Mouse (Mus musculus) forebrain, embryonic 10.5 days (tissue): Measurements from ENCODE around the gene Dmd. TPM values are rescaled to one million over a fixed set of nuclear protein-coding genes. Genes with fewer than 3 reads are reported as not detected.
"Not testable (repeated sequence)": the region's sequence is repeated elsewhere in the genome, so short reads cannot be mapped to it uniquely, and the experiment has no call there.

Experiments used
- DNase-seq: peaks from one replicate; pipeline ENCODE4 v3.0.0-alpha.2; 2017; ENCODE audit warnings: low spot score; ENCODE audit errors: extremely low spot score
- H3K27ac ChIP-seq: fragments of 300-500 bp; sonication (generic); 2 replicates; pipeline ENCODE4 v1.5.1; 2016; ENCODE audit warnings: mild to moderate bottlenecking
- H3K27me3 ChIP-seq: fragments of 300-500 bp; sonication (generic); 2 replicates; pipeline ENCODE4 v1.6.1; 2016; ENCODE audit warnings: mild to moderate bottlenecking; ENCODE audit not compliant: poor library complexity, severe bottlenecking
- H3K36me3 ChIP-seq: fragments of 300-500 bp; sonication (generic); replicated peaks from 2 replicates; pipeline ENCODE4 v1.6.1; 2016; ENCODE audit warnings: mild to moderate bottlenecking, moderate library complexity
- H3K4me1 ChIP-seq: fragments of 300-500 bp; sonication (generic); 2 replicates; pipeline ENCODE4 v1.6.1; 2016
- H3K4me3 ChIP-seq: fragments of 300-500 bp; sonication (generic); 2 replicates; pipeline ENCODE4 v1.5.1; 2016; ENCODE audit warnings: mild to moderate bottlenecking, moderate library complexity
- H3K9me3 ChIP-seq: fragments of 300-500 bp; sonication (generic); 2 replicates; pipeline ENCODE4 v1.6.1; 2016; ENCODE audit warnings: mild to moderate bottlenecking, moderate library complexity
- WGBS: fragments of 180-500 bp; shearing (Covaris S2); methylation state at CpG from one replicate; pipeline ENCODE4 v1.1.7; 2016; 5-methylcytosine and 5-hydroxymethylcytosine counted together
- polyA plus RNA-seq: library from polyadenylated mRNA; unstranded; fragments of >200 nt; fragmentation: Nextera tagmentation; extraction: Ambion mirVana; gene quantifications from 2 replicates; pipeline ENCODE4 v1.2.1, GENCODE M21; 2016

Dmd gene
- polyA plus RNA-seq, 1 experiment from 2014 or later: 17.0 TPM

DNA sequence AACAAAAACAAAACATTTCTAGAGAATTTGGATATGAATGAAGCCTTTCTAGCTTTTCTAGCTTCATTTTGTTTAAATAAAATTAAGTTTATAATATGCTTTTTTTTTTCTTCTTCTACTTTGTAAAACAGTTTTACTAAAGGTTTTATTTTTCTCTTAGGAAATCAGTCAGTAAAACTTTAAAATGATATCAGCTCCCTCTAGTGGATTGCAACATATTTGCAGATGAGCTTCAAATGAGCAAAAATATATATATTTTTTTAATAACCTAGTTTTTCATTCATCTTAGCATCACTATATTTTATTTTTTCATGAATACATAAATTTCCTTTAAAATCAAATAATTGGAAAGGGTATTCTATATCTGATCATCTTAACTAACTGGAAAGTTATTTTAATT lies 838.7 kb downstream of the Dmd start:
- no peak for DNase-seq
- Histone ChIP-seq H3K4me1 (no peaks in the 10 kb centered on the region), H3K36me3 (no peaks in the 10 kb centered on the region), H3K4me3 (no peak overlapping the region), H3K9me3 (no peaks in the 10 kb centered on the region), H3K27ac (no peak overlapping the region), H3K27me3 (no peaks in the 10 kb centered on the region)

DNA sequence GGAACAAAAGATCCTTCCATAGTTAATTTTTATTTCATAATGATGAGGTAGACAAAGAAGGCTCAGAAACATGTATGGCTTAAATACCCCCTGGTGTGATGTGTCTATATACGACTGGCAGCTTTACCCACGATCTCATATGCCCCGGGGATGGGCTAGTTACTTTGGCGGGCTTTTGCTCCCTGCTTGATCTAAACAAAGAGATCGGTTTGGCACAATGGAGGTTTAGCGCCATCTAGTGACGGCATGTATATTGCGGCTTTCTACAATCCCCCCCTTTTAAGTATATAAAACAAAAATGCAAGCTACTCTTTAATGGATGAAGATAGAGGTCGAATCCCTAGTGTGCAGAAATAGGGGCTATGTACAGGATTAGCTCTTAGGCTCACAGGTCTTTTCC lies 918.8 kb downstream of the Dmd start:
- H3K9me3 ChIP-seq, H3K36me3 ChIP-seq, DNase-seq, H3K27ac ChIP-seq, H3K4me3 ChIP-seq, H3K27me3 ChIP-seq, H3K4me1 ChIP-seq: not testable (repeated sequence)
- WGBS: 55% methylated on average over 9 of the region's 9 CpGs

DNA sequence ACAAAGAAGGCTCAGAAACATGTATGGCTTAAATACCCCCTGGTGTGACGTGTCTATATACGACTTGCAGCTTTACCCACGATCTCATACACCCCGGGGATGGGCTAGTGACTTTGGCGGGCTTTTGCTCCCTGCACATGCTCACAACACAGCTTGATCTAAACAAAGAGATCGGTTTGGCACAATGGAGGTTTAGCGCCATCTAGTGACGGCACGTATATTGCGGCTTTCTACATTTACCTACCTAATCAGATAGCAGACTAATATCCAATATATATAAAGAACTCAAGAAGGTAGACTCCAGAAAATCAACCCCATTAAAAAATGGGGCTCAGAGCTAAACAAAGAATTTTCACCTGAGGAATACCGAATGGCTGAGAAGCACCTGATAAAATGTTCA lies 926.7 kb downstream of the Dmd start:
- not testable (repeated sequence) for H3K4me3 ChIP-seq, DNase-seq, H3K27ac ChIP-seq, H3K27me3 ChIP-seq, H3K36me3 ChIP-seq, H3K4me1 ChIP-seq
- WGBS: 86% methylated on average over 11 of the region's 11 CpGs
- H3K9me3 ChIP-seq: peaks cover 11% of the 10 kb centered on the region; the same call in 1 of the 2 replicates

DNA sequence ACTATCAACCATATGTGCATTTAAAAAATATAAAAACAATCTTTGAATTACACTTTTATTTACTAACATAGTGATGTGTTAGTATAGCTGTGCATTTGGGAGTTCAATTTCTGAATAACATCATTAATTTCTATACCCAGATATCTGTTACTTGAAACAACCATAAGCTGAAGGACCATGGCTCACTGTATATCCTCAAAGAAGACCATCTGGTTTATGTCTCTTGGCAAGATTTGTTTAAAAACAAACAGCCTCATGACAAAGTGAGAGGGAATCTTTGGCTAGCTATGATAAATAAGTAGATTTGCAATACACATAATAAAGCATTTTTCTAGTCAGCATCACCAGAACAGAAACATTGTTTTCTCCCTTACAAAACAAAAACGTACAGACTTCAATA lies 1027.2 kb downstream of the Dmd start:
- no peaks in the 10 kb centered on the region for H3K27me3 ChIP-seq
- H3K36me3 ChIP-seq: no peaks in the 10 kb centered on the region
- H3K4me3 ChIP-seq: no peak overlapping the region
- no peaks in the 10 kb centered on the region for H3K9me3 ChIP-seq
- no peak for DNase-seq
- no peaks in the 10 kb centered on the region for H3K4me1 ChIP-seq
- WGBS: 79% methylated on average over 1 of the region's 1 CpGs
- no peak overlapping the region for H3K27ac ChIP-seq

DNA sequence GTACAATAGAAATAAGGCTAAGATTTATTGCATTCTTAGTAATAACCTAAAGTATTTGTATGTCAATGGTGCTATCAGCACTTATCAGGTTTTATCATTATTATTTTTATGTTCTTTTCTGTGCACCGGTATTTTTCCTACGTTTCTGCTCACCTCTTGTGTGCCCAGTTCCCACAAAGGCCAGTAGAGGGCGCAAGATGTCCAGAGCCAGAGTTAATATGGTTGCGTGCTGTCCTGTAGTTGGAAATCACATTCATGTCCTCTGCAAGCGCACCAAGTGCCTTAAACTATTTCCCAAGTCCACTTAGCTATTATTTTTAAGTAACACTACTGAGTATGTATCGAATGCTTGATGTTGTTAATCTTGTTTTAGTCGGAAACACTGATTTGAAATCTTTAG lies 1052.6 kb downstream of the Dmd start:
- H3K27me3 ChIP-seq: no peaks in the 10 kb centered on the region
- no peaks in the 10 kb centered on the region for H3K9me3 ChIP-seq
- 34% methylated on average over 7 of the region's 7 CpGs for WGBS
- H3K36me3 ChIP-seq: no peaks in the 10 kb centered on the region
- DNase-seq: peak; percentile 33
- no peak overlapping the region for H3K4me3 ChIP-seq
- no peak overlapping the region for H3K27ac ChIP-seq
- no peaks in the 10 kb centered on the region for H3K4me1 ChIP-seq

DNA sequence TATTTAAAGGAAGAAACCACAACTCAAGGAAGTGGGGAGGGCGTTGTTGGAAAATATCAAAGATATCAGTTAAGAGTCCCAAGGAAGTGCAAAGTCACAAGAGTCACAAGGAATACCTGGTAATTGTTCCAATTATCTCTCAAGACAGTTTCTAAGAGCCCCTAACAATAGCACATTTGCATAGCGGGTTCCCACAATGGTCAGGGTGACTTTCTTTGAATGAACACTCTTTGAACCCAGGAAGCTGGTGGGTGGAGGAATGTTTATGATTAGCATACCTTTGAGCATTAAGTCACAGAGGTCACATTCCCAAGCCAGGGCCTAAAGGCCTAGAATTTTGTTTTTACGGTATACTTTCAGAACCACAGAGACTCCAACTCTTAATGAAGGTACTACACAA lies 1113.8 kb downstream of the Dmd start:
- H3K27me3 ChIP-seq, H3K4me1 ChIP-seq, DNase-seq, H3K4me3 ChIP-seq, H3K9me3 ChIP-seq, H3K36me3 ChIP-seq, H3K27ac ChIP-seq: not testable (repeated sequence)
- WGBS: 92% methylated on average over 3 of the region's 3 CpGs

DNA sequence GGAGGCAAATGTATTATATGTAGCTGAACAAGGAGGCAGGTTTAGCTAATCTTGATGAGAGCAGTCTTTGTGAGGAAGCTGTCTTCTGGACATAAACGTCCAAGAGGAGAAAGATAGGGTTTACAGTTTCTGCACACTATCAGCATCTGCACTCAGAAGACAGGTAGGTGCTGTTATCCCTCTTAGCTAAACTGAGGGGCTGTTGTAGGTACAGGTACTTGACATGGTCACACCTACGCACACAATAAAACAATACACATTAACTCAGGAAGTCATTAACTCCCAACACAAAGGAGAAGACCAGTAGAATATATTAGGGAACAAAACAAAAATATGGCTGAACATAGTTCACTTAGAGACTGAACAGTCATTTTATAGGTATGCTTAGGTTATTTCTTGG lies 1217.2 kb downstream of the Dmd start:
- no peaks in the 10 kb centered on the region for H3K36me3 ChIP-seq
- H3K4me1 ChIP-seq: no peaks in the 10 kb centered on the region
- 74% methylated on average over 2 of the region's 2 CpGs for WGBS
- no peak for DNase-seq
- no peaks in the 10 kb centered on the region for H3K27me3 ChIP-seq
- H3K9me3 ChIP-seq: no peaks in the 10 kb centered on the region
- H3K4me3 ChIP-seq: no peak overlapping the region
- no peak overlapping the region for H3K27ac ChIP-seq

DNA sequence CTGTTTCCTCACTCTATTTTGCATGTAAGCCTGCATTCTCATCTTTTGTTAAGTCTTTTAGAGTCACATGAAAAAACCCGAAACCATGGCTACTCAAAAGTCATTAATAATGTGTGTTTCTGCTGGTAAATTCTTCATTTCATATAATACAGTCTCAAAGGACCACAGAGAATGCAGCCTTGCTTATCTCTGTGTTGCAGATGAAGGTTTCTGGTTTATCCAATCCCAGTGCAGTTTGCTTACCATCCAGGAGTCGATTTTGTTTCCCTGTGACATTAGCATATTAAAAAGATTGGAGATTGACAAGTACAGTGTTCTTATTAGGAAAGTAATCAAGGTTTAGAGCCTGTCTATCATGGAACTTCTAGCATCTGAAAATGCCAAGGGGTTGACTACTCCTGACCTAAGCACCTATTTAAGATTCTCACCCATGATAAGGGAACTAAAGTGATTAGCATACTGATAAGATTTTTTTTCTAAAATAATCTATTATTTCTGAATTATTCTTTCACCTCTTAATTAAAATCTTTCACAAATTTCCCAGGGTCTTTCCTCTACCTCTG lies 1292.7 kb downstream of the Dmd start:
- Histone ChIP-seq H3K27ac (no peak overlapping the region), H3K9me3 (no peaks in the 10 kb centered on the region), H3K27me3 (no peaks in the 10 kb centered on the region), H3K4me1 (no peaks in the 10 kb centered on the region), H3K36me3 (no peaks in the 10 kb centered on the region), H3K4me3 (no peak overlapping the region)
- 71% methylated on average over 2 of the region's 2 CpGs for WGBS
- DNase-seq: no peak

DNA sequence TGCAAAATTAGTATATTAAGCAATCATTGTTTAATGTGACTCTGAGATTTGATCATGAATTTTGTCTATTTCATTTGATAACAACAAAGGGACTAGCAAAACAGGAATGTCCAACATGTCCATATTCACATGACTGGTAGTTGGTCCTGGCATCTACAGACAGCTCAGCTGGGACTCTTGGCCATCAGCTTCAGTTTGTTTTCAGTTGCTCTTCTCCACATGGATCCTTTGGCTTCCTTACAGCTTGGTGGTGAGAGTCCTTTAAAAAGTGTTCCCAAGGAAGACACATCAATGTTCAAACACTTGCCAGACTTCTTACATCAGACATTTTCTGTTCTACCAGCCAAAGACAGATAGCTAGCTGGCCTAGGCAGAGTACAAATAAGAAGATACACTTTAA lies 1381.9 kb downstream of the Dmd start:
- no peak overlapping the region for H3K27ac ChIP-seq
- no peaks in the 10 kb centered on the region for H3K36me3 ChIP-seq
- no peaks in the 10 kb centered on the region for H3K27me3 ChIP-seq
- no peaks in the 10 kb centered on the region for H3K9me3 ChIP-seq
- no peak for DNase-seq
- no peak overlapping the region for H3K4me3 ChIP-seq
- H3K4me1 ChIP-seq: no peaks in the 10 kb centered on the region

DNA sequence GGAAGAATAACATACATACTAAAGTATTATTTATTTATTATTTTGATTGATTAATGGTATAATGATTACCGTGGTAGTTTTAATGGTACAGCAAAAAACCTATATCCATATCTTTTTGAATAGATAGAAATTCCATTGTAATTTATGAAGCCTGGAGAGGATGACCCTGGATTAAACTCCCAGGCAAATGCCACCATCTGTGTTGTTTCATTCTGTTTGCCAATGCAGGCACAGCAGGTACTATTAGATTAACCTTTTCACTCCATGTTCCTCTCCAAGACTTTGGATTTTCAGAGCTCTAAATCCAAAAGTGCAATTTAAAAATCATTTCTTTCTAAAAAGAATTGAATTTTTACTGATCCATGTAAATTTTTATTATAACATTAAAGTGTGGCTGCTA lies 1383.5 kb downstream of the Dmd start:
- WGBS: 78% methylated on average over 1 of the region's 1 CpGs
- Histone ChIP-seq H3K4me3 (no peak overlapping the region), H3K4me1 (no peaks in the 10 kb centered on the region), H3K9me3 (no peaks in the 10 kb centered on the region), H3K27me3 (no peaks in the 10 kb centered on the region), H3K27ac (no peak overlapping the region), H3K36me3 (no peaks in the 10 kb centered on the region)
- DNase-seq: no peak

DNA sequence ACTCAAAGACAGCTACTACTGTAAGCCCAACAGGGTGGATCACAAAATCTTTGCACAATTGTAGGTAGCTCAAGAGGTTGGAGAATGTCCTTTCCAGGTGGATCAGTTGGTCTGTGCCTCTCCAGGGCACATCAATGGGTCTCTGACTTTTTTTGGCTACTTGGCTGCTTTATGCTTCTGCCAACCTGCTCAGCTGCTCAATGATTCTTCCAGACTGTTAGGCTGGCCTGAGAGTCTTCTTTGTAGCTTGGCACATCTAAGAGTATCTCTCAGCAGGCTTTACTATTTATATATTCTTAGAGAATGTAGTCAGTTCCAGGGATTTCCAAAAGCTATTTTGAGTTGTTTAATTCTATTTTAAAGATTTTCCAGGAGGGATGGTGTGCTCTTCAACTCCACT lies 1416.3 kb downstream of the Dmd start:
- Histone ChIP-seq H3K4me1 (no peaks in the 10 kb centered on the region), H3K36me3 (no peaks in the 10 kb centered on the region), H3K4me3 (no peak overlapping the region), H3K9me3 (no peaks in the 10 kb centered on the region), H3K27ac (no peak overlapping the region), H3K27me3 (no peaks in the 10 kb centered on the region)
- DNase-seq: no peak

DNA sequence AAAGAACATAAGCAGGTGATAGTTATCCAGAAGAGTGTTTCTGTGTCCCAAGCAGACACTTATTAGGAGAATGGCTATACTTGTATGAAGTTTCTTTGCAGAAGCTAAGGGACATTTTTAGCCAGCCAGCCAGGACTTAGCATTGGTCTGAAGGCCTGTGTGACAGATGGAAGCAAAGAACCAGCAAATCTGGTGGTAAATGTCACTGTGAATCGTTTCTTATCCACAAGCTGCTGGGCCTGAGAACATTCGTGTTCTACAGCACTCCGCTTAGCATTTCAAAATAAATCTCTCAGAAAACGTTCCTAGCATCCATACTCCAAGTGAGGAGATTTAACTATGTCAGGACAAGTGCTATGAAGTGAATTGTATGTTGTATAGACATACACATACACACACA lies 1486.9 kb downstream of the Dmd start:
- Histone ChIP-seq H3K27ac (no peak overlapping the region), H3K4me1 (no peaks in the 10 kb centered on the region), H3K36me3 (no peaks in the 10 kb centered on the region), H3K27me3 (0 out of 2 replicates have a peak, but pooled peaks cover 3% of the 10 kb centered on the region), H3K4me3 (no peak overlapping the region), H3K9me3 (no peaks in the 10 kb centered on the region)
- DNase-seq: no peak
- 80% methylated on average over 4 of the region's 4 CpGs for WGBS

DNA sequence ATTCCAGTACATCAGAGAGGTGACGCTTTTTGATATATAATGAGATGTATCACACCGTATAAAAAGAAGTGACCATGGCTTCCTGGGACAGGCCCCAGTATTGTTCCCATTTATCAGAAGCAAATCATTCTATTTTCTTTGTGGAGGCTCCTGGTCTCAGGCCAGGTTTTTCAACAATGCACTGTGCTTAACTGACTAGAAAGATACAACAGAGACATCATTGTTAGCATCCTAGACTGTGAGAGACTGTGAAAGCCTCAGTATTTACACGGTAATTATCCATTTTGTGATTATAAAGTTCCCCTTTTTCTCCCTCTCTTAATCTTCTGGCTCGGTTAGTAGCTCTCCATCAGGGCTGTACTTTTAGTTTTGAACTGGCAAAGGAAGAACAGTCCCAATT lies 1487.9 kb downstream of the Dmd start:
- Histone ChIP-seq H3K27me3 (0 out of 2 replicates have a peak, but pooled peaks cover 3% of the 10 kb centered on the region), H3K9me3 (no peaks in the 10 kb centered on the region), H3K4me1 (no peaks in the 10 kb centered on the region), H3K4me3 (no peak overlapping the region), H3K36me3 (no peaks in the 10 kb centered on the region), H3K27ac (no peak overlapping the region)
- no peak for DNase-seq
- WGBS: 51% methylated on average over 4 of the region's 4 CpGs

DNA sequence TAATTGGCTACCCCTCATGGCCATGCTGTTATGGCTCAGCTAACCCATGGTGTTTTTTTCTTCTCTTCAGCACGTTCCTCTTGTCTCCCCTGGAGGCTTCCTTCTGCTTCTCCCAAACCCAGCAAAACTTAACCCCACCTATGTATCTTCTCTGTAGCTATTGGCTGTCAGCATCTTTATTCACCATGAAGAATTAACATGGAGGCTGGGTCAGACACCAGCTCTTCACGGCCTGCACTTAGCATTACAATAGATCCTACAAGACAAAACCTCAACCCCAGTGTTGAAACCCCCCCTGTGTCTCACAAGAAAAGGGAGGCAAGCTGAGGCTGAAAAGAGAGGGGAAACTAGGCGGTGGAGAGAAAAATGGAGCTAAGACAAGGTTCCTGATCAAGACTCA lies 1494.3 kb downstream of the Dmd start:
- H3K27ac ChIP-seq: no peak overlapping the region
- H3K4me1 ChIP-seq: no peaks in the 10 kb centered on the region
- 43% methylated on average over 3 of the region's 3 CpGs for WGBS
- DNase-seq: no peak
- no peaks in the 10 kb centered on the region for H3K9me3 ChIP-seq
- H3K4me3 ChIP-seq: no peak overlapping the region
- no peaks in the 10 kb centered on the region for H3K36me3 ChIP-seq
- no peaks in the 10 kb centered on the region for H3K27me3 ChIP-seq
